Mouse (Mus musculus) brain, embryonic 14.5 days (tissue): ENCODE measurements around the gene Maml2. TPM values are rescaled to one million over a fixed set of nuclear protein-coding genes. Genes with fewer than 3 reads are reported as not detected.

Experiments used
- DNase-seq: peaks from one replicate; pipeline ENCODE4 v3.0.0-alpha.2; 2011; ENCODE audit warnings: low read depth
- CTCF ChIP-seq: fragments of 200-500 bp; IDR thresholded peaks from 2 replicates; pipeline ENCODE4 v1.5.1; 2012; ENCODE audit warnings: inconsistent platforms, mild to moderate bottlenecking, moderate library complexity, borderline replicate concordance; ENCODE audit not compliant: insufficient read depth, insufficient read length; ENCODE audit errors: extremely low read depth
- POLR2A ChIP-seq: fragments of 200-500 bp; IDR thresholded peaks from 2 replicates; pipeline ENCODE4 v1.6.1; 2012; ENCODE audit warnings: mild to moderate bottlenecking, inconsistent platforms, borderline replicate concordance; ENCODE audit not compliant: poor library complexity, insufficient read depth, insufficient read length, severe bottlenecking; ENCODE audit errors: extremely low read depth
- polyA plus RNA-seq: library from polyadenylated mRNA; depleted of rRNA; stranded (reverse); fragments of >200 nt; gene quantifications from 2 replicates; pipeline ENCODE4 v1.2.3, GENCODE M21; 2012; rRNA removed

Maml2 gene
- polyA plus RNA-seq, result 6.9 and 9.8 TPM in 2 replicates

GRCm38 (mm10) chr9:13297668-13298512, at the start of gene Maml2:
Gene Maml2, plus strand, starts transcription at chr9:13297957.
- DNase-seq, result peak; percentile 92
- TF ChIP-seq CTCF (no peak; the same call in 1 of the 2 replicates), POLR2A (no peak)

GRCm38 (mm10) chr9:13248104-13248503, 49.7 kb upstream of the Maml2 start:
- TF ChIP-seq POLR2A (no peak), CTCF (no peak)
- no peak for DNase-seq

GRCm38 (mm10) chr9:13251251-13251650, 46.5 kb upstream of the Maml2 start:
- TF ChIP-seq POLR2A (no peak), CTCF (no peak)
- DNase-seq, result no peak

DNA sequence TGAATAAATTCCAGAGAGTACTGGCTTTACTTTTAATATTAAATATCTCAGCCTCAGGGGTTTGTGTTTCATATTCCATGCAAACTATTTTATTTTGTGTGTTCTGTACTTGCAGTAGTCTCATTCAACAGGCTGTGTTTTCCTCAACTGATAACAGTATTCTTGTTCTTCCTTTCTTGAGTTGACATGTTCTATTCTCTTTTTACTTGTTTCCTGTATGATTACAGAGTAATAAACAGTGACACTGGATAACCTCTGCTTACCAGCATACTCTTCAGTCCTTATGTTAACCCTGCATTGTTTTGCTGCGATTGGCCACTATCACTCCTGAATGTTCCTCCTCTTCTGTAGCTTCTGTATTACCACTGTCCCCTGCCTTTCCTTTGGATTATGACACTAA, 41.0 kb upstream of the Maml2 start:
- TF ChIP-seq CTCF (no peak), POLR2A (no peak)
- no peak for DNase-seq

- no peak for DNase-seq
- TF ChIP-seq CTCF (no peak), POLR2A (no peak)
Measured at GRCm38 (mm10) chr9:13258173-13258572, 39.6 kb upstream of the Maml2 start.

DNA sequence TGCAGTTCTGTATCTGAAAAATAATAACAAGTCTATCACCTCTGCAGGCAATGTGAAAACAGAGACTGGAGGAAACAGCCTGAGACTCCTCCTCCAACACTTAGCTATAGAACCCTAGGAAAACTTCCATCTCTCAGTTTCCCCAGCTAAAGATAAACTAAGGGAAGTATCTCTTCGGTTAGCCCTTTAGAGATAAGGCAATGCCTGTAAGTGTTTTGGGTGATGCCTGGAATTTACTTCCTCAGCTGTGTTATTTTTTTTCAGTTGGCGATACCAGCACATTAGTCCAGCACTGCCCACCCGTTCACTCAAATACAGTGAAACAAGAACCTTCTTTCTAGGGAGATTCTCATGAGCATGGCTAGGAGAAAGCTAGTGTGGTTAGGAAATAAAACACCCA, 36.8 kb upstream of the Maml2 start:
- TF ChIP-seq CTCF (no peak), POLR2A (no peak)
- DNase-seq, result no peak

- DNase-seq, result no peak
- TF ChIP-seq CTCF (no peak), POLR2A (no peak)
Measured at GRCm38 (mm10) chr9:13273219-13273618, 24.5 kb upstream of the Maml2 start.

GRCm38 (mm10) chr9:13287482-13287881, 10.3 kb upstream of the Maml2 start:
- DNase-seq, result no peak
- TF ChIP-seq POLR2A, result no peak
- no peak for TF ChIP-seq CTCF

DNA sequence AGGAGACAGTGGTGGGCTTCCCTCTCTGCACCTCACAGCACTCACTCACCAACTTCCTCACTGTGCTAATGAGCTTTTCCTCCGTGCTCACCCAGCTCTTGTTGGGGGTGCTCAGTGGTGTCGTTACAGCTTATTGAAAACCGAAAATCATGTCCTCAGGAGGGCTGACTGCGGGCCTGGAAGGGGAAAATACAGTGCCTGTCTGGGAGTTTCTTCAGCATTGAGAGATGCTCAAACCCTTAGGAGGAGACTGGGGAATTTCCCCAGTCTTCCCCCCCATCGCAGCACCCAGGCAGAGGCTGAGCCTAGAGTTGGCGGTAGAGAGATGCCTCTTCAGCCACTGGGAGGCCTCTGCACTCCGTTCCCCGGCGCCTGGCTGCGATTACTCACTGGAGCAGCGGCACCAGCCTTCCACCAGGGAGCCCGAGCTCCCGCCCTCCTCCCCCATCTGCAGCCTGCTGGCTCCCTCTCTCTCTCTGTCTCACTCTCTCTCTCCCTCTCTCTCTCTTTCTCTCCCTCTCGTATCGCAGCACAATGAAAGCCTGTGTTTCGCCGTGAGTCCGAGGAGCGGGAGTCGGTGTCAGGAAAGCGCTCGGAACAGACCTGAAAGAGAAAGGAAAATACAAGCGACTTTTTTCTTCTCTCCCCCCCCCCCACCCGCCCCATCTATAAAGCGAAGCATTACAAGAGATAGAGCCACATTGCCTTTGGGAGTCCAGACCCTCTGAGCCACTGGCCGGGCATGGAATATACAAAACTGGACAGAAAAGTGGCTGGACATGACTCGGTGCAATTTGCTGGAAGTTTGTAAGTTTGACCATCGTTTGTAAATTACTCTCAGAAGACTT, 1.3 kb upstream of the Maml2 start:
- DNase-seq, result peak; percentile 95
- TF ChIP-seq CTCF (peak; percentile 71), POLR2A (peak; percentile 16; the same call in 1 of the 2 replicates)

DNA sequence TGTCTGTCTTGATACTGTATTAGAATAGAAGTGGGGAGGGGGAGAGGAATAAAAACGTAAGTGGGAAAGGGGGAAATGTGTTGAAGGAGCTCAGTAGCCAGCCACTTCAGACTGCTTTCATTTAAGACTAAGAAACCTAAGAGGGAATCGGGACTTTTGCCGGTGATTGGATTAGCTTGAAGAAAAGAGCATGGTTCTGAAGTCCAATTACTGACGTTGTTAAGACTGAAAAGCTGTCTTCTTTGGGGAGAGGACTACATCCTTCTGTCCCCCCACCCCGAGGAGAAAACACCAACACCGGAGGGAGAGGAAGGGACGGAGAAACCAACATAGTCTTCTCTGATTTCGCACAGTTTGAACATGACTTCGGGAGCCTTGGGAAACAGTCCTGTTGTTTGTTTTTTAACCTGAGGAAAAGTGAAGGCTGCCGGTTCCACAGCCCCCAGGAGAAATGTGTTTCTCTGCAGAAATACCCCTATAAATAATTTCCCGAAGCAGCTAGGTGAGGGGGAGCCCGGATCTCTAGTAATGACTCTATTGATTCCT, 562 bp upstream of the Maml2 start:
- DNase-seq, result no peak
- TF ChIP-seq CTCF, result no peak
- TF ChIP-seq POLR2A, result no peak

- TF ChIP-seq CTCF, result no peak
- TF ChIP-seq POLR2A, result no peak
- no peak for DNase-seq
Measured at GRCm38 (mm10) chr9:13298513-13298878, 739 bp downstream of the Maml2 start.

DNA sequence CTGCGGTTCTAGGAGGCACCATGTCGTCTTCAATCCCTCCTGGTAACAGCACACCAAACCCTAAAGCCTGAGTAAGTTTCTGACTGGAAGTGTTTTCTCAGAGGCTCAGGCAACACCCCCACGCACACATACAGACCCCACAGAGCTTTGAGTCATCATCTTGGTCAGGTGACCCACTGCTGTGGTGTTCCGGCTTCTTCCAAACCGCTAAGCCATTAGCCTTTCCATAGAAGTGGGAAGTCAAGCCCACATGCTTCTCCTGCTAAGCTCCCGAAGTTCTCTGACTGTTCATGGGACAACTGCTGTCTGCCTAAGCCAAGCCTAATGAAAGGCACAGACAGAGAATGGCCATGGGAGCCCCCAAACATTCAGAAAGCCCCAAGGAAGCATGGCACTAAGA, 1.4 kb downstream of the Maml2 start:
- DNase-seq, result no peak
- TF ChIP-seq POLR2A (no peak), CTCF (no peak)
